Mouse (Mus musculus) spleen, postnatal 4 days (tissue): ENCODE data around the gene Dusp15.

Source experiments
- DNase-seq, 2 experiments: peaks; one replicate each; pipeline ENCODE4 v3.0.0; 2022; ENCODE audit warnings: low spot score in 2 of 2

Gene Dusp15

DNA sequence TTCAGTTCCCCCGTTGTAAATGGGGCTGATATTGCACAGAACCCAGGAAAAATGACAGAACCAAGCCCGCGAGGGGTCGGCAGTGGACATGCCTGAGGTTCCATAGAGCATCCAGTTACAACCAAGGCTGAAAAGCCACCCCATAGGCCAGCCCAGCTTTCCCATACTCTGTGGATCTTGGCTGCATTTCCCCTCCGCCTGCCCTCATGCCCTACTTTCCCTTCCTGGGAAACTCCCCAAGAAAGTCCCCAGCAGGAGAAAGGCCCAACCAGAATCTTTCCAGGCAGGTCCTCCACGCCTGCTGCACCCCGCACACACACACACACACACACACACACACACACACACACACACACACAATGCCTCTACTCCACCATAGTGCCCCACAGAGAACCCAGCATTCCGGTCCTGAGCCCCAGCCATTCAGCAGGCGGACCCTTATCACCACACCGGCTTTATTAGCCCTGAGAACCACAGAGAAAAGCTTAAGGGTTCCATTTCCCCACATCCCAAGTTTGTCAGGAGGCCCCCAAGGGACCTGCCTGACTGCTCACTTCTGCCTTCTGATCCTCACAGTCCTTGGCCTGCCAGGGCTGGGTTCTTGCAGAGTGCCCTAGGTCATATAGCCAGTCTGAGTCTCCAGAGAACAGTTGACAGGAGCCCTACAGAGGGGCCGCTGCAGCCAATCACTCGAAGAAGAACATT is 19.9 kb downstream of the Dusp15 start:
- no peak for DNase-seq

GRCm38 (mm10) chr2:152930276-152930675 is 21.2 kb downstream of the Dusp15 start:
- DNase-seq = no peak

DNA sequence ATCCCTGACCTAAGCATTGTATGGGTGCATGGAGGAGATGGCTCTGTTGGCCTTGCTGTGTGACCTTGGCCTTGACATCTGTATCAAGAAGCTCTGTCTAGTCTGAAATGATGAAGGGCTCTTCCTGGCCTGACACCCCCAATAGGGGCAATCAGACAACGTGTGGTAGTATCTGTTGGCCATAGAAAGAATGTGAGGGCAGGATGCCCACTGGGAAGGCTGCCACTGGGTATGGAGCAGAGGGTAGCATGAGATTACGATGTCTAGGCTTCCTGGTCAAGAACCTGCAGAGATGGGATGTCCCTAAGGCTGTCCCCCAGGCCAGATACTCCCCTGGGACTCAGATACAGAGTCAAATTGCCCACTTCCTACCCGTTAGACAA is 22.5 kb downstream of the Dusp15 start:
- DNase-seq = no peak

- no peak for DNase-seq
Measured at GRCm38 (mm10) chr2:152928219-152928987, 23.1 kb downstream of the Dusp15 start.

GRCm38 (mm10) chr2:152927371-152927770 is 24.1 kb downstream of the Dusp15 start:
- DNase-seq = no peak

- no peak for DNase-seq
Measured at GRCm38 (mm10) chr2:152926896-152927295, 24.6 kb downstream of the Dusp15 start.

DNA sequence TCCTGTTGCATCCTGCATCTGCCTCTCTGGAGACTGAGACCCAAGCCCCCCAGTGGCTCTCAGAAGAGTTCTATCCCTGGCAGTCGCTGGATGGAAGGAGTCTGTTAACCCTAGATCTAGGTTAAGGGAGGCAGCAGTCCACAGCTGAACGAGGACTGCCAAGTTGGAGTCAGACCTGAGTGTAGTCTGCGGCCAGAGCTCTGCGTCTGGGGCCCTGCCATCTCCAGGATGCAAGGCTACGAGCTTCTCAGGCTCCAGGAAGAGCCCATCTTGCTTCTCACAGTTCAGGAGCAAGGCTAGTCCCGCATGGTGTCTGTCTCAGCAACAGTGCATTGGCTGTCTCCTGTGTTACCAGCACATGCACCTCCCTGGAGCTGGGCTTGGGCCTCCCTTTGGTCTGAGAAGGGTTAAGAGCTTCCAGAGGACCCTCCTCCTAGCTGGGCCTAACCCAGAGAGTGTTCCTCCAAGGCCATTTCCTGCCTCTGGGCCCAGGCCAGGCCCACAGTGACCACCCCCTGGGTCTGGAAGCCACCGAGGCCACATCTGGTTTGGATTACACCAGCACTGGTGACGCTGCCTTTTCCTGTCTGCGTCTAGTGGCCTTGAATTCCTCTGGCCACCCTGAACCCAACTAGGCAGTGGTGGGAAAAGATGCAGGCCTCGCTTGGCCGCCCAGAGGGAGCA is 26.2 kb downstream of the Dusp15 start:
- DNase-seq = peak in 1 of 2 experiments; percentile 39

DNA sequence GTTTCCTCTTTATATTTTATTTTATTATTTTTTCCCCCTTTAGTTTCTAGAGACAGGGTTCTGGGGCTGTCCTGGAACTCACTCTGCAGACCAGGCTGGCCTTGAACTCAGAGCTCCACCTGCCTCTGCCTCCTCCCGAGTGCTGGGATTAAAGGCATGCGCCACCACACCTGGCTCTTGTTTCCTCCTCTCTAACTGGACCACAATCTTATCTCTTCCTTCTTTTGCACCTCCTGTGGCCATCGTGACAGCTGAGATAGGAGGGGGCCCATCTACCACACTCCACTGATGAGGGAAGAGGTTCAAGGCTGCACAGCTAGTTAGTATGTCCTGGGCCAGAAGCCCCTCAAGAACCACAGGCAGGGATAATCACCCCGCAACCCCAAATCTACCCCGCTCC is 27.0 kb downstream of the Dusp15 start:
- DNase-seq = no peak

DNA sequence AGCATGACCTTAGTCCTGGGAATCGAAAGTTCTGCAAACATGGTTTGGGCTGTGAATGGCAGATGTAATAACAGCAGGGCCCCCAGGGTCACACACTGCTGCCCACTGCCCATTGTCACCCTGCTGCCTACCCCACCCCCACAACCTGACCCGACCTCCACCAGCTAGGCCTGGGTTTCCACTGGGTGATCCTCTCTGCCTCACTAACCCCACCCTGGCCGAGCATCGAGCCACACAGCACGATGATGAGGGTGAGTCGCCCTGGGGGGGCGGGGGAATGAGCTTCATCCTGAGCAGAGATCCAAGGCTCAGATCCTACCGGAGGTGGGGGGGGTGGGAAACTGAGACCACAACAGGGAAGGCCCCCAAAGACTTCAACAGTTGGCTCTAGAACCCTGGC is 27.4 kb downstream of the Dusp15 start:
- no peak for DNase-seq

DNA sequence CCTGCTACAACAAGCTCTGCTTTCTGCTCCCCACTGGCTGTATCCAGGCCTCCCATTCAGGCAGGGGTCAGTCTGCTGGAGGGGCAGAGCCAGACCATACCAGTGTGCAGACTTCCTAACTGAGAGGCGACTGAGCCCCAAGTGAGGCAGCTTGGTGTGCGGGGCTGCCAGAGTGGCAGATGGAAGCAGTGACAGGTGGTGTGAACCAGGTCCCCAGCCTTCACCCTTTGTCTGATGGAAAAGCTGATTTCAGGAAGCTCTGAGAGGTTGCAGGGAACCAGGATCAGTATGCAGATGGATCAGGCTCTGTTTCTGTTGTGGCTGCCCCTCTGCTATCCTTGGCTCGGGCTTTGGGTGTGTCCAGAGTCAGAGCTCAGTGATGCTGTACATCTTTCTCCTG is 27.9 kb downstream of the Dusp15 start:
- no peak for DNase-seq

DNA sequence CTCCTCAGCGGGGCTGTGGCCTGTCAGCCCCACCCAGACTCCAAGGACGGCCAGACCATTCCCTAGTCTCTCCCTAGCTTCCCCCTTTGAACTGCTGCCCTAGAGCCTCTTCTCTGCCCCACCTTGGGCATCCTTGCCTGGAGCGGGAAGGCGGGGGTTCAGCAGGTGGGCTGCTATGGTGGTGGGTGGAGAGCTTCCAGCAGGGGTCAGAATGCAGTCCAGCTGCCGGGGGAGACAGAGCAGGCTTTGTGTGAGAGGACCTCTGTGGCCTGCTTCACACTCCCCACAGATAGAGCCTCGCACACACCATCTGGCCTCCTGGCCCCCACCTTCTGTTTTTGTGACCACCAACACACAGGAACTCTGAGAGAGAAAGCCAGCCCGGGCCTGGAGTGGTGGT is 29.1 kb downstream of the Dusp15 start:
- no peak for DNase-seq

GRCm38 (mm10) chr2:152917671-152918070 is 33.8 kb downstream of the Dusp15 start:
- DNase-seq = no peak

GRCm38 (mm10) chr2:152916111-152916510 is 35.4 kb downstream of the Dusp15 start:
- no peak for DNase-seq

GRCm38 (mm10) chr2:152915453-152915852 is 36.0 kb downstream of the Dusp15 start:
- DNase-seq = no peak

GRCm38 (mm10) chr2:152914310-152915120 is 37.0 kb downstream of the Dusp15 start:
- peak; percentile 78 to 90 for DNase-seq

DNA sequence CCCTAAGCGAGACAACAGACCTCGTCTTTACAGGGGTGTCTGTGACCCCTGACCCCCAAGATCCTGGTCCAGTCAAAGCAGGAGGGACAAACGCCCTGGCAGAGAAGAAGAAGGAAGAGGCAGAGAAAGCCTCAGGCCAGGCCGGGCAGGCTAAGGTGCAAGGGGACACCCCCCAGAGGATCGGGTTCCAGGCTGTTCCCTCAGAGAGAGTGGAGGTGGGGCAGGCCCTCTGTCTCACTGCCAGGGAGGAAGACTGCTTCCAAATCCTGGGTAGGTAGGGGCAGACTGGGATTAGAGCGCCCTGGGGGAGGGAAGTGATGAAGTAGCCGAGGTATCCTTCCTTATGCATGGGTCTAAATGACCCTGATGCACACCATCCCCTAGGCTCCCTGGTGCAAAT is 38.0 kb downstream of the Dusp15 start:
- no peak for DNase-seq

- DNase-seq = no peak
Measured at GRCm38 (mm10) chr2:152911432-152911831, 40.1 kb downstream of the Dusp15 start.

- no peak for DNase-seq
Measured at GRCm38 (mm10) chr2:152911031-152911430, 40.5 kb downstream of the Dusp15 start, which contains the start of gene Mylk2. Gene Mylk2, plus strand, starts transcription at chr2:152911352.

- DNase-seq = no peak
Measured at GRCm38 (mm10) chr2:152909848-152910247, 41.6 kb downstream of the Dusp15 start.

DNA sequence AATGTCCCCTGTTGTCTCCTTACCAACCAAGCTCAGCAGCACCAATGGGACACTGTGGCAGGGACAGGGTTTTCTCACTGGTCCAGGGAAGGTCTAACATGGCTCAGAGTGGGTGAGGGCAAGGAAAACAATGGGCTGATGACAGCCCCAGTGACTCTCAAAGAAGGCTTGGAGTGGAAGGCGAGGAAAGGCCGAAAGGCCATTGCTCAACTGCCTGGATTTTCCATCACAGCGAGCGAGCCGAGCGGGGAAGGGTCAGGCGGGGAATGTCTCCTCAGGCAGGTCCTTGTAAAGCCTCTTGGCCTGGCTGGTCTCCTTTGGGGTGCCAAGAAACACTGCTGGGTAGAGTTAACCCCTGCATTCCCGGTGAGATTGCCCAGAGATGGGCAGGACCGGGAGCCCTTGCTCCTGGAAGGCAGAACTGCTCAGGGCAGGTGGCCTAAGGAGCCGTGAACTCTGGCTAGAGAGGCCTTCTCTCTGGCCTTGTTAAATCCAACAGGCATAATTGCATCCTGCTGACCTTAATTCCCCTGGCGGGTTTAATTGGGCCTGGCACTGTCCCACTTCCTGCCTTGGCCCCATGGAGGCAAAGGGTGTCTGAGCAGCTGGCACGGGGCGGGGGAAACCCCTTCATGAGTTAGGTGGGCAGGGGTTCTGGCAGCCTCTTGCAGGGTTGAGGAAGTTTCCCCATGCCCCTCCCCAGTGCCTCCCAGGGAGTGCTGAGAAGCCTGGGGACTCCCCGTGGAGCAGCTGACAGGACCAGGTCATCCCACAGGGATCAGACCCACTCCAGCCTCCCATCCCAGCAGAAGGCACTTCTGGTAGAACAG is 44.2 kb downstream of the Dusp15 start:
- no peak for DNase-seq
